Mouse (Mus musculus) ovary, postnatal 10 days (tissue): ENCODE measurements around the gene Gtpbp1.

Experiments used
- DNase-seq: peaks from one replicate; pipeline ENCODE4 v3.0.0; 2022; ENCODE audit warnings: low spot score

Gtpbp1 gene

DNA sequence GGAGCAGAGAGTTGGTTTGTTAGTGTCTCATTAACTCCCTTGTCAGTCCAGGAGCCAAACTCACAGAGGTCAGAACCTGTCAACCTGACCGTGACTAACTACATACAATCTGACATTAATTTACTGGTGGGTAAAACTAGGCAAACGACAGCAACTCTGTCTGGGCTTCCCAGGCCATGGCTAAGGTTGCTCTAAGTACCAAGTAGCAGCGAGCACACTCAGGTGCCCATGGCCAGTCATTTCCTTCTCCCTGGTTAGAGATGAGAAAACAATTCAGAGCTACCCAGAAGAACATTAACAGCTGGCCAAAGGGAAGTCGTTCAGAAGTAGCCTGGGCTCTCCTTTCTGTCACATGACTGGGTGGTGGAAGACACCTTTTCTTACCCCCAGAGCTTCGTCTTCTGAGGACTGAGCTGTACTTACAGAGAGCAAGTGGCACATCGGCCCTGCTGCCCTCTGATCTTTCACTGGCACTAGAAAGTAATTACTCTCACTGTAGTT is 5.5 kb upstream of the Gtpbp1 start:
- DNase-seq, result no peak

- no peak for DNase-seq
Observed at GRCm38 (mm10) chr15:79686046-79686869, 4.4 kb upstream of the Gtpbp1 start.

DNA sequence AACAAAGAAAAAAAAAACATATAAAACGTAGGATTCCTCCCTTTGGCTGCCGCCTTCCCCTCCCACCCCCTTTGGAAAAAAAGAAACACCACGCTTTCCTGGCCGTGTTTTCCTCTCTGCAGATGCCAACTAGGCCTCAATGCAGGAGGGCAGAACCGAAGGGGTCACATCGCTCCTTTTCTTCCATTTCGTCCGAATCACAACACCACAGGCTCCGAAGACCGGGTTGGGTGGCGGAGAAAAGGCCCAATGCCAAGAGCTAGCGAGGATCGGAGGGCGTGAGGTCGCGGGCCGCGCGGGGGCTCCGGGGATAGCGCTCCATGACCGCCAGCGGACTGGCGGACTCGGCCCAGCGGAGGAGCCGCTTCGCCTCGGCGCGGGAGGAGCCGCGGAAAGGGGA is 3.5 kb upstream of the Gtpbp1 start:
- DNase-seq, result peak; percentile 53

DNA sequence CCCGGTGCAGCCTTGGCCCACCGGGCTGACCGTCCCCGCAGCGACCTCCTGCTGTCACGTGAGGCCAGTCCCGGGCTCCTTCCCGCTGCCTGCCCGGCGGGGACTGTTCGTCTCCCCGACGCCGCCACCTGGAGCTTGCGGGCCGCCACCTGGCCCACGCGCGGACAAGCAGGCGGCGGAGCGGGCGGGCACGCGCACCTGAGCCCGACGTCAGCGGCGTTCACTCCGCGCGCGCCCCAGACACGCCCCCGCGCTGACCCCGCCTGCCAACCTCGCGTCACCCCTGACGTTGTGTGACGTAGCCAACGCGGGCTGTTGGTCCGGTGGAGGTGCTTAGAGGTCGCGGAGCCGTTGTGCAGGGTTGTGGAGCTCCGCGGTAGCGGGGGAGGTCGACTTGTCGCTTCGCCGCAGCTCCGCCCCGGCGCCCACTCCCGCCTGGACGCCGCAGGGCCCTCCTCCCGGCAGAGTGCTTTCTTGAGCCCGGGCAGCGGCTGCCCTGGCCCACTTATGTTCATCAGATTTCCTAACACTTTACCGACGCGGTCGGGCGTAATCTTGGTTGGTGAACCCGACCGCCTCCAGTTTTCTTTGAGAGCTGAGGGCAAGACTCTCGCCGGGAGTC is 2.9 kb upstream of the Gtpbp1 start, which contains the start of gene Josd1:
Josd1 (minus strand) TSS at position 274 of the 622 bp plus-strand sequence.
- DNase-seq, result peak; percentile 97

GRCm38 (mm10) chr15:79688268-79688956 is 2.2 kb upstream of the Gtpbp1 start:
- DNase-seq, result no peak

- no peak for DNase-seq
Observed at GRCm38 (mm10) chr15:79689662-79690425, 801 bp upstream of the Gtpbp1 start.

- peak; percentile 50 for DNase-seq
Observed at GRCm38 (mm10) chr15:79691023-79691508, 421 bp downstream of the Gtpbp1 start.

- no peak for DNase-seq
Observed at GRCm38 (mm10) chr15:79692334-79692733, 1.7 kb downstream of the Gtpbp1 start.

GRCm38 (mm10) chr15:79693740-79694139 is 3.1 kb downstream of the Gtpbp1 start:
- no peak for DNase-seq

- DNase-seq, result no peak
Observed at GRCm38 (mm10) chr15:79694512-79694911, 3.9 kb downstream of the Gtpbp1 start.

GRCm38 (mm10) chr15:79695516-79695915 is 4.9 kb downstream of the Gtpbp1 start:
- no peak for DNase-seq

- no peak for DNase-seq
Observed at GRCm38 (mm10) chr15:79696508-79696907, 5.9 kb downstream of the Gtpbp1 start.

DNA sequence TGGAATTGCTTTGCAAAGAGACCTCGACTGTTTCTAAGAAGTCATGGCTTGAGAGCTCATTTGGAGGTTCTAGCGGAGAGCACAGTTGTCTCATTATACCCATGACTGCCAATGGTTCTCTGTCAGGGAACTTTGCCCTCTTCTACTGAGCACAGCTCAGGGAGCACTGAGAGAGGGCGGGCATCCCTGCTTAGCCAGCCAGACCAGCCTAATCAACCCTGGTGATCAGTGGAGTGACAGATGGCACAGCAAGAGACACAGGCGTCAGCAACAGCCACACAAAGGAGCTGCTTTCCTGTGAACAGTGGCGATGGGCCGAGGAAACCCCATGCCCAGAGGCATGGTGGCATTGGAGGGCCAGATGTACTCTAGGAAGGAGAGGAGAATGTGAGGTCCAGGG is 6.4 kb downstream of the Gtpbp1 start:
- DNase-seq, result no peak

DNA sequence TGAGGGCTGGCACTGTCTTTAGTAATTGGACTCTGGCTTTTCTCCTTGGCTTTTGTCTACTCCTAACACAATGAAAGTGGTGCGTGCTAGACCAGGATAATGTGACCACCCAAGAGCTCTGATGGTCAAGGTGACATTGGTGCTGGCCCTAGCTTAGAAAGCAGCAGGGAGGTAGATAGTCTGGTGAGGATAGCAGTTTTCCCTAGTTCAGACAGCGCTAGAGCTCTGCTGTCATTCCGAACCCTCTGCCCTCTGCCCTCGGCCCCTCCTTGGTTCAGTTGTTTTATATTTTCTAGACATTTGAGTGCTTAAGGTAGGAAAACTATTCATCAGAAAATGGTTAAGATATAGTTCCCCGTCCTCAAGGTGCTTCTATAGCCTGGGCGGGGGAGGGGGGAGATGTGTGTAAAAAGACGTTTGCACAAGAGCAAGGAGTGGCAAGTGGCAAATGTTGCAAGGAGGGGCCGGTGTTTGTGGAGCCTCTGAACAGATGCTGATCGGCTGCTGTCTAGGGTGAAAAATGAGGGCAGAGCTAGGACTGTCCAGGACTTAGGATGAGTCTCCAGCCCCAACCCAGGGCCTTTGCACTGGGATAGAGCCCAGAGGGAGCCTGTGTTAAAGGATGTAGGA is 7.0 kb downstream of the Gtpbp1 start:
- no peak for DNase-seq

DNA sequence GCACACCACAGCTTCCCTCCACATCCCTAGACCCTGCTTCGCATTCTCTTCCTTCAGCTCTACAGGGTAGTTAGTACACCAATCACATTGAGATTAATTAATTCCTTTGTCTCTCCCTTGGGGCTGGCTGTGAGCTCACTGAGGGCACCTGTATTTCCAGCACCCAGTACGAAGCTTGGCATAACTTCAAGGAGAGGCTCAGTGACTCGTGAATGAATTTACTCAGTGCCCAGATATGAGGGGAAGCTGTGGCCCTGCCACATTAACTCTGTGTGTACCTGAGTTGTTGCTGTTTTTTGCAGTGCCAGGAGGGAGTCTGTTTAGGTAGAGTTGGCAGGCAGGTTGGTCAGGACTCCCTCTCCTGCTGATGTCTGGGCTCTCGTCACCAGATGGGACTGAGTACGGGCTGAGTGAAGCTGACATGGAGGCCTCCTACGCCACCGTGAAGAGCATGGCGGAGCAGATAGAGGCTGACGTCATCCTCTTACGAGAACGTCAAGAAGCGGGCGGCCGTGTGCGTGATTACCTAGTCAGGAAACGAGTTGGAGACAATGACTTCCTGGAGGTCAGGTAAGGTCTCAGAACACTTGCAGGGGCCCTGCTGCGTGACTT is 16.1 kb downstream of the Gtpbp1 start:
- DNase-seq, result no peak

DNA sequence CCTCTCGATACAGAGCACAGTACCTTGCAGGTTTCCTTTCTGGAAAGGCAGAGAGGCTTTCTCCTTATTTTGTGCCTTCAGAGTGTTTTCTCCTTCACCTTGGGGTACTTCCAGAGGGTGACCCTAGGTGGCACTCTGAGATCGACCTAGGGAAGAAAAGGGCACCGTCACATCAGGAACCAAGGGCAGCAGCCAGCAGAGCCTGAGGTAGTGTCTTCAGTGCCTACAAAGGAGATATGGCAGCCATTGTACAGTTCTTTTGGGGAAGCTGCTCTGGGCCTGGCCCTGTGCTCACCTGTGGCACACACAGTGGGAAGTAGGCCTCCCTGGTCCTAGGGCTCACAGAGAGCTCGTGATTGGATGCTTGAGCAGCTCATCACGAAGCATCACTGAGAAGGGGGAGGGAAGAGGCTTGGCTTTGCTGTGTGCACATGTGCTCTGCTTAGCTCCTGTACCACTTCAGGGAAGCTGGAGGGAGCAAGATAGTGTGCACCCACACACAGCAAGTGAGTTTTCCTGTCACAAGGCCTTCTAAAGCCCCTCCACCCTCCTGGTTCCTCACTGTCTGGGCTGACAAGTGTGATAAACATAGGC is 17.7 kb downstream of the Gtpbp1 start:
- DNase-seq, result no peak

- DNase-seq, result no peak
Observed at GRCm38 (mm10) chr15:79715646-79716045, 25.0 kb downstream of the Gtpbp1 start.

- no peak for DNase-seq
Observed at GRCm38 (mm10) chr15:79716710-79717109, 26.1 kb downstream of the Gtpbp1 start.

DNA sequence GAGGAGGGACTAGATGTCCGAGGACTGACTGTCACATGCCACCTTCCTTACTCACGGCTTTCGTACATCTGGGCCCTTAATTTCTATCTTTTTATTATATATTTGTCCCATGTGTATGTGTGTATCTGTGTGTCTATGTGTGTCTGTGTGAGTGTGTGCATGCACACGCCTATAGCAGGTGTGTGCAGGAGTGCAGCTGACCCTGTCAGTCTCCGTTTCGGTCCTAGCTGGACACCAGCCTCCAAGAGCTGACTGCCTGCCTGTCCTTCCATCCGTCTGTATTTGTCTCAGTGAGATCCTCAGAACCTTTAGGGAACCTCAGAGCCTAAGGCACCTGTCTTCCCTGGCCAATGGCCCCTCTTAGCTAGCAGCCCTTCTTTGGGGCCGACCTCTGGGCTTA is 29.6 kb downstream of the Gtpbp1 start:
- DNase-seq, result no peak

DNA sequence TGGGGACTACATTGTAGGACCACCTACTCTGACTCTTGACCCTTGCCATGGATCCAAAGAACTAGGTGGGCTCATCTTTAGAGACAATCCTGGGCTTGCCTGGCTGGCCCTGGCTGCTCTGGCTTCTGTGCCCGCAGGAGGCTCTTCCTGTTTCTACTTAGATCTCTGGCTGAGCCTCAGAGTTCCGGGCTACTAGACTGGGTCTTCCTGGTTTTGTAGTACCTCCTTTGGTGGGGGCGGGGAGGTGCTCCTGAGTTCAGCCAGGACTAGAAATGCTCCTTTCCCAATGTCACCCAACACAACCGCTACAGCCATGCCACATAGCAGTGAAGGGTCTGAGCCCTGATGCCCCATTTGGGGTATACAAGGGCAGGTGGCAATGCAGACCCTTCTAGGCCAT is 30.2 kb downstream of the Gtpbp1 start:
- no peak for DNase-seq
